Mouse (Mus musculus) ES-E14 (cell line): Measurements from ENCODE around the gene Cebpa.

Source experiments
- CHD2 ChIP-seq: IDR thresholded peaks from 2 replicates; pipeline ENCODE4 v1.6.1; 2014; ENCODE audit warnings: mild to moderate bottlenecking, low read depth, low read length, inconsistent platforms
- HCFC1 ChIP-seq: IDR thresholded peaks from 2 replicates; pipeline ENCODE4 v1.6.1; 2012; ENCODE audit warnings: low read length, inconsistent platforms, borderline replicate concordance; ENCODE audit not compliant: insufficient read depth
- MAFK ChIP-seq: IDR thresholded peaks from 2 replicates; pipeline ENCODE4 v1.6.1; 2014; ENCODE audit warnings: mild to moderate bottlenecking, low read depth, low read length, inconsistent platforms; ENCODE audit not compliant: insufficient read depth
- ZC3H11A ChIP-seq: IDR thresholded peaks from 2 replicates; pipeline ENCODE4 v1.6.1; 2012; ENCODE audit warnings: low read depth, mild to moderate bottlenecking, inconsistent platforms, low read length, borderline replicate concordance
- ZNF384 ChIP-seq: IDR thresholded peaks from 2 replicates; pipeline ENCODE4 v1.6.1; 2012; ENCODE audit warnings: low read depth, low read length, inconsistent platforms

GRCm38 (mm10) chr7:35107630-35108029 is 11.5 kb upstream of the Cebpa start:
- TF ChIP-seq MAFK (no peak), ZC3H11A (no peak), ZNF384 (no peak), CHD2 (no peak), HCFC1 (no peak)
